Mouse (Mus musculus) limb, embryonic 13.5 days (tissue): Measurements from ENCODE around the gene Sstr2. TPM values are rescaled to one million over a fixed set of nuclear protein-coding genes. Genes with fewer than 3 reads are reported as not detected.

ENCODE experiments used
- ATAC-seq: fragments of 200-750 bp; cut with Nextera tagmentation; 2 replicates; pipeline ENCODE4 v1.8.0; 2017; ENCODE audit warnings: low read depth, moderate number of reproducible peaks, moderate TSS enrichment; ENCODE audit not compliant: low FRiP score
- H3K27ac ChIP-seq: fragments of 300-500 bp; sonication (generic); 2 replicates; pipeline ENCODE4 v1.5.1; 2015; ENCODE audit warnings: inconsistent platforms, mild to moderate bottlenecking, moderate library complexity
- H3K27me3 ChIP-seq: fragments of 300-500 bp; sonication (generic); 2 replicates; pipeline ENCODE4 v1.6.1; 2015; ENCODE audit warnings: mild to moderate bottlenecking, inconsistent platforms
- H3K36me3 ChIP-seq: fragments of 300-500 bp; sonication (generic); 2 replicates; pipeline ENCODE4 v1.6.1; 2015; ENCODE audit warnings: inconsistent platforms, mild to moderate bottlenecking, moderate library complexity
- H3K4me1 ChIP-seq: fragments of 300-500 bp; sonication (generic); 2 replicates; pipeline ENCODE4 v1.6.1; 2015; ENCODE audit warnings: inconsistent platforms
- H3K4me2 ChIP-seq: fragments of 300-500 bp; sonication (generic); replicated peaks from 2 replicates; pipeline ENCODE4 v1.6.1; 2015; ENCODE audit warnings: inconsistent platforms, mild to moderate bottlenecking, moderate library complexity
- H3K4me3 ChIP-seq: fragments of 300-500 bp; sonication (generic); 2 replicates; pipeline ENCODE4 v1.5.1; 2015; ENCODE audit warnings: moderate library complexity, mild to moderate bottlenecking, inconsistent platforms
- H3K9ac ChIP-seq: fragments of 300-500 bp; sonication (generic); 2 replicates; pipeline ENCODE4 v1.6.1; 2015; ENCODE audit warnings: mild to moderate bottlenecking, inconsistent platforms
- H3K9me3 ChIP-seq: fragments of 300-500 bp; sonication (generic); 2 replicates; pipeline ENCODE4 v1.6.1; 2016; ENCODE audit warnings: inconsistent platforms
- WGBS: fragments of 180-500 bp; shearing (Covaris S2); methylation state at CpG from one replicate; pipeline ENCODE4 v1.1.7; 2015; 5-methylcytosine and 5-hydroxymethylcytosine counted together
- polyA plus RNA-seq: library from polyadenylated mRNA; unstranded; fragments of >200 nt; fragmentation: Nextera tagmentation; extraction: Ambion mirVana; gene quantifications from 2 replicates; pipeline ENCODE4 v1.2.1, GENCODE M21; 2015

The Sstr2 gene
- polyA plus RNA-seq, 1 experiment from 2014 or later = 1.1 TPM

- Histone ChIP-seq H3K9me3 (no peaks in the 10 kb centered on the region), H3K4me1 (0 out of 2 replicates have a peak, but pooled peaks cover under 1% of the 10 kb centered on the region), H3K9ac (no peak overlapping the region), H3K36me3 (peaks cover 84% of the 10 kb centered on the region), H3K4me3 (no peak overlapping the region), H3K27me3 (no peaks in the 10 kb centered on the region), H3K27ac (no peak overlapping the region), H3K4me2 (no peak overlapping the region)
- 89% methylated on average over 11 of the region's 11 CpGs for WGBS
- ATAC-seq = no peak
These were observed 41.8 kb downstream of the Sstr2 start for GRCm38 (mm10) chr11:113660940-113661339.

- 93% methylated on average over 18 of the region's 18 CpGs for WGBS
- Histone ChIP-seq H3K27ac (no peak overlapping the region), H3K4me1 (peaks cover 7% of the 10 kb centered on the region), H3K4me2 (no peak overlapping the region), H3K9me3 (no peaks in the 10 kb centered on the region), H3K9ac (no peak overlapping the region), H3K36me3 (peaks cover 79% of the 10 kb centered on the region), H3K27me3 (no peaks in the 10 kb centered on the region), H3K4me3 (no peak overlapping the region)
- no peak for ATAC-seq
These were observed 42.8 kb downstream of the Sstr2 start for GRCm38 (mm10) chr11:113661835-113662351.

- WGBS = 83% methylated on average over 2 of the region's 2 CpGs
- H3K9ac ChIP-seq = no peak overlapping the region
- peaks cover 76% of the 10 kb centered on the region for H3K36me3 ChIP-seq
- no peak for ATAC-seq
- no peak overlapping the region for H3K27ac ChIP-seq
- H3K4me2 ChIP-seq = no peak overlapping the region
- peaks cover 14% of the 10 kb centered on the region for H3K4me1 ChIP-seq
- H3K4me3 ChIP-seq = no peak overlapping the region
- no peaks in the 10 kb centered on the region for H3K9me3 ChIP-seq
- no peaks in the 10 kb centered on the region for H3K27me3 ChIP-seq
These were observed 45.1 kb downstream of the Sstr2 start for GRCm38 (mm10) chr11:113664279-113664678.

- no peak overlapping the region for H3K4me2 ChIP-seq
- no peaks in the 10 kb centered on the region for H3K9me3 ChIP-seq
- peaks cover 72% of the 10 kb centered on the region for H3K36me3 ChIP-seq
- 73% methylated on average over 6 of the region's 6 CpGs for whole genome bisulfite sequencing
- H3K27me3 ChIP-seq = no peaks in the 10 kb centered on the region
- ATAC-seq = no peak
- no peak overlapping the region for H3K4me3 ChIP-seq
- H3K9ac ChIP-seq = no peak overlapping the region
- H3K4me1 ChIP-seq = peaks cover 14% of the 10 kb centered on the region
- no peak overlapping the region for H3K27ac ChIP-seq
These were observed 47.1 kb downstream of the Sstr2 start for GRCm38 (mm10) chr11:113666205-113666604.

GRCm38 (mm10) chr11:113666648-113667047 lies 47.5 kb downstream of the Sstr2 start:
- 53% methylated on average over 10 of the region's 10 CpGs for WGBS
- H3K27ac ChIP-seq = no peak overlapping the region

GRCm38 (mm10) chr11:113667122-113667521 lies 48.0 kb downstream of the Sstr2 start:
- no peaks in the 10 kb centered on the region for H3K9me3 ChIP-seq
- WGBS = 63% methylated on average over 2 of the region's 2 CpGs
- ATAC-seq = no peak
- peaks cover 72% of the 10 kb centered on the region for H3K36me3 ChIP-seq
- H3K4me2 ChIP-seq = no peak overlapping the region
- H3K4me1 ChIP-seq = peaks cover 14% of the 10 kb centered on the region
- H3K4me3 ChIP-seq = no peak overlapping the region
- H3K27ac ChIP-seq = no peak overlapping the region
- H3K9ac ChIP-seq = no peak overlapping the region
- H3K27me3 ChIP-seq = no peaks in the 10 kb centered on the region

More at GRCm38 (mm10) chr11:113666648-113667047, 47.5 kb downstream of the Sstr2 start:
- no peak overlapping the region for H3K4me3 ChIP-seq
- no peaks in the 10 kb centered on the region for H3K9me3 ChIP-seq
- no peaks in the 10 kb centered on the region for H3K27me3 ChIP-seq
- peaks cover 72% of the 10 kb centered on the region for H3K36me3 ChIP-seq
- no peak for ATAC-seq
- H3K9ac ChIP-seq = no peak overlapping the region
- peaks cover 14% of the 10 kb centered on the region for H3K4me1 ChIP-seq
- H3K4me2 ChIP-seq = no peak overlapping the region

GRCm38 (mm10) chr11:113667704-113668103 lies 48.6 kb downstream of the Sstr2 start:
- Histone ChIP-seq H3K4me2 (no peak overlapping the region), H3K4me3 (no peak overlapping the region), H3K9ac (no peak overlapping the region), H3K36me3 (peaks cover 73% of the 10 kb centered on the region), H3K27ac (no peak overlapping the region), H3K9me3 (no peaks in the 10 kb centered on the region), H3K4me1 (peaks cover 14% of the 10 kb centered on the region), H3K27me3 (no peaks in the 10 kb centered on the region)
- no peak for ATAC-seq
- WGBS = 84% methylated on average over 4 of the region's 4 CpGs

- Histone ChIP-seq H3K27ac (no peak overlapping the region), H3K9ac (no peak overlapping the region), H3K4me3 (no peak overlapping the region), H3K27me3 (no peaks in the 10 kb centered on the region), H3K4me1 (peaks cover 14% of the 10 kb centered on the region), H3K36me3 (peaks cover 74% of the 10 kb centered on the region), H3K9me3 (no peaks in the 10 kb centered on the region), H3K4me2 (no peak overlapping the region)
- 89% methylated on average over 5 of the region's 5 CpGs for WGBS
- no peak for ATAC-seq
These were observed 49.7 kb downstream of the Sstr2 start for GRCm38 (mm10) chr11:113668857-113669256.

GRCm38 (mm10) chr11:113669711-113670110 lies 50.6 kb downstream of the Sstr2 start:
- ATAC-seq = no peak
- H3K4me3 ChIP-seq = no peak overlapping the region
- H3K36me3 ChIP-seq = peaks cover 75% of the 10 kb centered on the region
- no peaks in the 10 kb centered on the region for H3K9me3 ChIP-seq
- 62% methylated on average over 4 of the region's 4 CpGs for WGBS
- H3K4me2 ChIP-seq = no peak overlapping the region
- H3K4me1 ChIP-seq = peaks cover 14% of the 10 kb centered on the region
- H3K9ac ChIP-seq = no peak overlapping the region
- H3K27me3 ChIP-seq = no peaks in the 10 kb centered on the region
- H3K27ac ChIP-seq = no peak overlapping the region

- H3K27ac ChIP-seq = no peak overlapping the region
- H3K9ac ChIP-seq = no peak overlapping the region
- H3K27me3 ChIP-seq = no peaks in the 10 kb centered on the region
- 96% methylated on average over 4 of the region's 4 CpGs for WGBS
- no peaks in the 10 kb centered on the region for H3K9me3 ChIP-seq
- H3K4me1 ChIP-seq = peaks cover 23% of the 10 kb centered on the region
- no peak overlapping the region for H3K4me2 ChIP-seq
- no peak overlapping the region for H3K4me3 ChIP-seq
- ATAC-seq = no peak
- peaks cover 80% of the 10 kb centered on the region for H3K36me3 ChIP-seq
These were observed 54.5 kb downstream of the Sstr2 start for GRCm38 (mm10) chr11:113673614-113674013.

GRCm38 (mm10) chr11:113674595-113674994 lies 55.5 kb downstream of the Sstr2 start:
- Histone ChIP-seq H3K9me3 (no peaks in the 10 kb centered on the region), H3K4me3 (no peak overlapping the region), H3K4me1 (peaks cover 23% of the 10 kb centered on the region), H3K4me2 (no peak overlapping the region), H3K27ac (no peak overlapping the region), H3K36me3 (peaks cover 71% of the 10 kb centered on the region), H3K27me3 (no peaks in the 10 kb centered on the region), H3K9ac (no peak overlapping the region)
- no peak for ATAC-seq
- WGBS = 87% methylated on average over 5 of the region's 5 CpGs
